ENCODE assay signal across 8 mouse cellular contexts in the genomic region with DNA sequence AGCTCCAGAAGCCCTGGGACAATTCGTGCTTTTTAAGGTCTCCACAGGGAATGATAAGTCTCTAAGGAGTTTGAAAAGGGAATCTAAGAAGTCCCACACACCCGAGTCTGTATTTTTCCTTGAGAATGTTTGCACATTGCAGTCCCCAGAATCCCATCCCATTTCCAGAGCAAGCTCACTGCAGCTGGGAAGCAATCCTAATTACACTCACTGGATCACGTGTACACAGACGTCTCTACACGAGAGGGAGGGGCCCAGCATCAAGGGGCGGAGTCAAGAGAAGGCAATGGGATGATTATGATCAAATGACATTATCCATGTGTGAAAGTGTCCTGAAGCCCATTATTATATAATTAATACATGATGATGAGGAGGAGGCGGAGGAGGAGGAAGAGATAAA.
DNase-seq lines count a peak whose midpoint lies in the region; ATAC-seq and TF ChIP-seq lines count a peak whose summit lies in the region.

No protein-coding gene starts in this region.

- H3K4me1 ChIP-seq in liver, adult 2 months (ENCODE audit: control insufficient read depth, insufficient read depth, low read length): no peaks in the 10 kb centered on the region; the same call in 1 of the 2 replicates
- H3K4me1 ChIP-seq in liver, embryonic 11.5 days (replicated peaks; ENCODE audit: control insufficient read depth, insufficient read depth, low read length): no peaks in the 10 kb centered on the region; the same call in 1 of the 2 replicates
- peaks cover 6% of the 10 kb centered on the region; the same call in 1 of the 2 replicates for H3K4me1 ChIP-seq in kidney, adult 2 months (ENCODE audit: control insufficient read depth, insufficient read depth, low read length)

- no peak for ATAC-seq in liver, embryonic 11.5 days (replicated peaks; ENCODE audit: low FRiP score)

- H3K27me3 ChIP-seq in liver, adult 2 months (ENCODE audit: control insufficient read depth, insufficient read depth, low read length): no peaks in the 10 kb centered on the region
- H3K27me3 ChIP-seq in liver, embryonic 11.5 days (replicated peaks; ENCODE audit: control insufficient read depth, insufficient read depth, low read length): peaks cover 32% of the 10 kb centered on the region
- H3K27me3 ChIP-seq in kidney, adult 2 months (replicated peaks; ENCODE audit: control insufficient read depth, insufficient read depth, low read length): no peaks in the 10 kb centered on the region

- H3K36me3 ChIP-seq in liver, adult 2 months (ENCODE audit: control insufficient read depth, insufficient read depth, low read length): no peaks in the 10 kb centered on the region
- no peaks in the 10 kb centered on the region for H3K36me3 ChIP-seq in liver, embryonic 11.5 days (ENCODE audit: control insufficient read depth, insufficient read depth, low read length)
- H3K36me3 ChIP-seq in kidney, adult 2 months (ENCODE audit: control insufficient read depth, insufficient read depth, low read length): no peaks in the 10 kb centered on the region

- no peaks in the 10 kb centered on the region for H3K9me3 ChIP-seq in liver, embryonic 11.5 days (ENCODE audit: control insufficient read depth, low read length)

- WGBS in liver, adult 2 months: 34% methylated on average over 7 of the region's 7 CpGs
- WGBS in liver, embryonic 11.5 days: 37% methylated on average over 7 of the region's 7 CpGs
- WGBS in kidney, adult 2 months: 38% methylated on average over 7 of the region's 7 CpGs

- no peak for TF ChIP-seq CTCF in liver, adult 2 months (IDR thresholded peaks at IDR 0.05; ENCODE audit: low read depth, low read length)
- no peak for TF ChIP-seq CTCF in kidney, adult 2 months (conservative IDR thresholded peaks at IDR 0.05; ENCODE audit: insufficient read depth, insufficient read length, low read depth, low read length)

- no peak overlapping the region for H3K27ac ChIP-seq in liver, adult 2 months (replicated peaks; ENCODE audit: insufficient read depth, low read depth, low read length)
- no peak overlapping the region for H3K27ac ChIP-seq in liver, embryonic 11.5 days (ENCODE audit: low read depth, low read length)
- peak overlapping the region; percentile 64; the same call in 1 of the 2 replicates for H3K27ac ChIP-seq in kidney, adult 2 months (ENCODE audit: insufficient read depth, low read depth, low read length)

- peak; percentile 25 for DNase-seq in adrenal gland, adult 2 months
- no peak for DNase-seq in adrenal gland, postnatal 25 days
- DNase-seq in liver, adult 2 months (ENCODE audit: extremely low read depth, low read depth, low spot score): peak; percentile 52
- no peak for DNase-seq in liver, embryonic 11.5 days (ENCODE audit: low spot score)
- DNase-seq in kidney, adult 2 months: peak; percentile 61
- peak; percentile 50 for DNase-seq in retina, embryonic 14.5 days (ENCODE audit: low spot score)
- DNase-seq in thymus, postnatal 0 days (ENCODE audit: low spot score): no peak
- DNase-seq in spleen, adult 18-20 months: no peak

- no peak overlapping the region for H3K4me2 ChIP-seq in liver, embryonic 11.5 days

- H3K79me2 ChIP-seq in liver, adult 2 months (ENCODE audit: control insufficient read depth, insufficient read depth, low read length): no peaks in the 10 kb centered on the region

- no peak overlapping the region for H3K9ac ChIP-seq in liver, adult 2 months (ENCODE audit: low read depth, low read length)
- no peak overlapping the region for H3K9ac ChIP-seq in liver, embryonic 11.5 days (ENCODE audit: low read depth, low read length)

- H3K4me3 ChIP-seq in liver, adult 2 months (ENCODE audit: insufficient read depth, low read depth, low read length): no peak overlapping the region
- no peak overlapping the region for H3K4me3 ChIP-seq in liver, embryonic 11.5 days (ENCODE audit: low read depth, low read length)
- H3K4me3 ChIP-seq in kidney, adult 2 months (ENCODE audit: insufficient read depth, low read depth, low read length): no peak overlapping the region

- no peak for TF ChIP-seq POLR2A in liver, adult 2 months (IDR thresholded peaks at IDR 0.05; ENCODE audit: extremely low read depth, insufficient read depth, low read length)
- TF ChIP-seq POLR2A in kidney, adult 2 months (IDR thresholded peaks at IDR 0.05; ENCODE audit: low read depth, low read length): no peak

Comparison
In these comparisons a context has a peak if more than half of its experiments do, and no peak if none do; other contexts are left out.
1. DNase-seq: peak in adrenal gland, adult 2 months (single experiment), liver, adult 2 months (single experiment), kidney, adult 2 months (single experiment) and retina, embryonic 14.5 days (single experiment); none in adrenal gland, postnatal 25 days (single experiment), liver, embryonic 11.5 days (single experiment), thymus, postnatal 0 days (single experiment) and spleen, adult 18-20 months (0 of 2).